Mouse (Mus musculus): ENCODE measurements around the gene Urb1.

DNA sequence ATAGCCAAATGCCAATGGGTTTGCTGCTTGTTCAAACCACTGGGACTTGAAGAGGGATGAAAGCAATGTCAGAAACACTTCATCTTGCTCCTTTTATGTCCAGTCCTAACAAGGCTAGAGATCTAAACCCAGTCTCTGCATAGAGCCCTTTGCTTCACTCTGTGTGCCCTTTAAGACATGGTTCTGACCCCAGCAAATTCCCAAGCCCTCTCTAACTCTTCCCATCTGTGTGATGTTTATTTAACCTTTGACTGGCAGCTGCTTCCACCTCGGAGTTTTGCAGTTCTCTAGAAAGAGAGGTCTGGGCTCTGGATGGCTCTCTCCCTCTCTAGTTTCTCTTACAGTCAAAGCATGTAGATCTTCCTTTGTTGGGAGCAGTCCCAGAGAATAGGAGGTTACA is 106.6 kb downstream of the Urb1 start:
- TF ChIP-seq CTCF (IDR thresholded peaks at IDR 0.05; ENCODE audit: extremely low read depth, insufficient read depth, low read length) (no peak), POLR2A (IDR thresholded peaks at IDR 0.05; ENCODE audit: extremely low read depth, insufficient read depth, low read length) (no peak)

All from cortical plate, adult 2 months (tissue).